Mouse (Mus musculus) thymus, postnatal 25 days (tissue): ENCODE measurements around the gene Trim59.
A peak's percentile ranks its signal among the peaks of the same experiment; 100 is the strongest.

Source experiments
- DNase-seq: peaks from one replicate; pipeline ENCODE4 v3.0.0; 2022

Gene Trim59

DNA sequence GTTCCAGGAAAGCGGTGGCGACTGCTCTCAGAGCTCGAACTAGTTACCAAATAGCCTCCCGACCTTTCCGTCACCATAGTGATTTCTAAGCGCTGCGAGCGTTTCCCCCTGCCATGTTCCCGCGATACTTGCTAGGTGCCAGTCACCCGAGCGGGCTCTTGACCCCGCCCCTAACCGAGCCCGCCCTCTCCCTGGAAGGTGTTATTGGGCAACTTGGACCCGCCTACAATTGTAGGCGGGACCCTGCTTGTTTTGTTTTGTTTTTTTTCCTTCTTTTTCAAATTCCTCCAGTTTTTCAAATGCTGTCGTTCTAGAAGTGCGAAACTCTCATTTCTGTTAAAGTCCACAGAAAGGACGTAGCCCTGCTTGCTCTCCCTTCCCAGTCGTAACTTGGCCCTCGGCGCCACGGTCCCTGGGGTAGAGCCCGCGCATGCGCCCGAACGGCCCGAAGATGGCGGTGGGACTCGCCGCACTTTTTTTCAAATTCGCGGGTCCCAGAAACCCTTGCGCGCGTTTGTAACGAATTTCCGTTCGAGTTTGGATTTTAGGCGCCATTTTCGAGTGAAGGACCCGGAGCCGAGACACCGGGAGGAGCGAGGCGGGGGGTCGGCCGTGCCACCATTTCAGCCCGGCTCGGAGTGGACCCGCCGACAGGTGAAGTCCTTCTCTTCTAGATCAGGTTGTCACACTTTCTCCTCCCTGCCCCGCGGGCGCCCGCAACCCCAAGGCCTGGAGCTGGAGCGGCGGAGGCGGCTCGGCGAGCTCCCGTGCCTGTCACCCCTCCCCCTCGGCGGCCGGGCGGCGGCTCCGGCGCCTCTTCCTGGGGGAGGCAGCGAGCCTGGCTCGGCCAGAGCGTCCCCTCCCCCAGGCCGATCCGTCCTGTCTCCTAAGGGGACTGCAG is 39.9 kb downstream of the Trim59 start, which contains the start of the genes Ift80 and Smc4:
Ift80 (minus strand) TSS at position 134 of the 901 bp plus-strand sequence.
Smc4 (plus strand) TSS at position 302 of the 901 bp plus-strand sequence.
- peak; percentile 95 for DNase-seq

- no peak for DNase-seq
Measured at GRCm38 (mm10) chr3:69004055-69004436, 40.5 kb downstream of the Trim59 start.

- no peak for DNase-seq
Measured at GRCm38 (mm10) chr3:69002781-69003180, 41.8 kb downstream of the Trim59 start.

DNA sequence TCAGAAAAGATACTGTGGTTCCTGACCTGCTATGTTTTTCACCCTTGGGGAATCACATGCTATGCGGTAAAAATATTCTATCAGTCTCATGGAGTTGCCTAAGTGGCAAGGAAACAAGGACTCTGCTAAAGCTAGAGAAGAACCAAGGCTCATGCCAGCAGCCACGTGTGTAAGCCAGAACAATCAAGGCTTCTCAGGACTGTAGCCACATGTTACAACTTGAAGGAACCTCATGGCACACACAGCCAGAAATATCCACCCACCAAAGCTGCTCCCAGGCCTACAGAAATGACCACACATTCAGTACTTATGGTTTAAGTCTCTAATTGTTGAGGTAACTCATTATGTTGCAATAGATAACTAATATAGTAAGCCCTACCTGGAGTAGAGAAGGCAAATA is 58.0 kb downstream of the Trim59 start:
- DNase-seq: no peak
